Mouse (Mus musculus) heart, adult 2 months (tissue): ENCODE results near the gene Zswim3.

Experiments
- CTCF ChIP-seq: fragments of 200-600 bp; IDR thresholded peaks from 2 replicates; pipeline ENCODE4 v1.8.1; 2022; ENCODE audit warnings: antibody characterized with exemption, mild to moderate bottlenecking, moderate library complexity
- EP300 ChIP-seq: fragments of 200-500 bp; IDR thresholded peaks from 2 replicates; pipeline ENCODE4 v1.6.1; 2011; ENCODE audit warnings: low read depth, low read length, control low read depth; ENCODE audit not compliant: insufficient read depth
- POLR2A ChIP-seq: fragments of 200-500 bp; IDR thresholded peaks from 2 replicates; pipeline ENCODE4 v1.6.1; 2011; ENCODE audit warnings: mild to moderate bottlenecking, low read depth, low read length, control low read depth; ENCODE audit not compliant: insufficient read depth

- TF ChIP-seq POLR2A (no peak), CTCF (no peak), EP300 (no peak)
Observed at GRCm38 (mm10) chr2:164765841-164766240, 39.1 kb upstream of the Zswim3 start.
